Mouse (Mus musculus) CD4-positive naive resting alpha-beta T cell, adult 76 days (primary cell): ENCODE measurements around the gene Stk38l. TPM values are rescaled to one million over a fixed set of nuclear protein-coding genes. Genes with fewer than 3 reads are reported as not detected.

ENCODE experiments used
- total RNA-seq: library from RNA; stranded (reverse); gene quantifications from one replicate; pipeline ENCODE4 v1.2.4, GENCODE M21; 2023

Gene Stk38l
- 17.2 TPM for total RNA-seq

GRCm38 (mm10) chr6:146724581-146725383, at the start of gene Stk38l:
Gene Stk38l (plus strand): TSS chr6:146724995.

GRCm38 (mm10) chr6:146795924-146796545, 71.2 kb downstream of the Stk38l start, which contains the start of gene Arntl2:
Gene Arntl2 (plus strand): TSS chr6:146796055.

Other genes starting within 250 kb of the Stk38l start
- gene Itpr2, start 222.8 kb upstream of the Stk38l start, total RNA-seq = 219 TPM
- 75.3 TPM for gene Fgfr1op2, start 147.8 kb upstream of the Stk38l start, total RNA-seq
- 83.0 TPM for gene Ints13, start 147.2 kb upstream of the Stk38l start, total RNA-seq
- 39.0 TPM for gene Med21, start 82.4 kb upstream of the Stk38l start, total RNA-seq
- 5.9 TPM for gene Tm7sf3, start 82.2 kb upstream of the Stk38l start, total RNA-seq
- gene Arntl2, start 71.1 kb downstream of the Stk38l start, total RNA-seq = 0.41 TPM
- gene Smco2, start 125.1 kb downstream of the Stk38l start, total RNA-seq = not detected
- gene Ppfibp1, start 163.5 kb downstream of the Stk38l start, total RNA-seq = 9.2 TPM
- not detected for gene 1700034J05Rik, start 229.4 kb downstream of the Stk38l start, total RNA-seq